Mouse (Mus musculus) liver, embryonic 15.5 days (tissue): ENCODE results near the gene Tmem88b. TPM values are rescaled to one million over a fixed set of nuclear protein-coding genes. Genes with fewer than 3 reads are reported as not detected.
A peak's percentile ranks its signal among the peaks of the same experiment; 100 is the strongest.

Experiments used
- ATAC-seq: fragments of 200-750 bp; cut with Nextera tagmentation; 2 replicates; pipeline ENCODE4 v1.8.0; 2017; ENCODE audit warnings: moderate number of reproducible peaks, mild to moderate bottlenecking, moderate library complexity; ENCODE audit not compliant: insufficient read depth
- H3K27ac ChIP-seq: fragments of 300-500 bp; sonication (generic); replicated peaks from 2 replicates; pipeline ENCODE4 v1.5.1; 2015; ENCODE audit warnings: mild to moderate bottlenecking, inconsistent platforms
- H3K27me3 ChIP-seq: fragments of 300-500 bp; sonication (generic); 2 replicates; pipeline ENCODE4 v1.6.1; 2015; ENCODE audit warnings: mild to moderate bottlenecking, inconsistent platforms
- H3K36me3 ChIP-seq: fragments of 300-500 bp; sonication (generic); replicated peaks from 2 replicates; pipeline ENCODE4 v1.6.1; 2015; ENCODE audit warnings: moderate library complexity, mild to moderate bottlenecking, inconsistent platforms
- H3K4me1 ChIP-seq: fragments of 300-500 bp; sonication (generic); replicated peaks from 2 replicates; pipeline ENCODE4 v1.6.1; 2015; ENCODE audit warnings: inconsistent platforms
- H3K4me2 ChIP-seq: fragments of 300-500 bp; sonication (generic); 2 replicates; pipeline ENCODE4 v1.6.1; 2015; ENCODE audit warnings: moderate library complexity, mild to moderate bottlenecking, inconsistent platforms
- H3K4me3 ChIP-seq: fragments of 300-500 bp; sonication (generic); replicated peaks from 2 replicates; pipeline ENCODE4 v1.5.1; 2015; ENCODE audit warnings: mild to moderate bottlenecking, inconsistent platforms
- H3K9ac ChIP-seq: fragments of 300-500 bp; sonication (generic); 2 replicates; pipeline ENCODE4 v1.6.1; 2015; ENCODE audit warnings: moderate library complexity, mild to moderate bottlenecking, inconsistent platforms
- H3K9me3 ChIP-seq: fragments of 300-500 bp; sonication (generic); replicated peaks from 2 replicates; pipeline ENCODE4 v1.6.1; 2016; ENCODE audit warnings: inconsistent platforms
- WGBS: fragments of 180-500 bp; shearing (Covaris S2); methylation state at CpG from one replicate; pipeline ENCODE4 v1.1.7; 2015; ENCODE audit warnings: mixed read lengths; ENCODE audit not compliant: insufficient replicate concordance; 5-methylcytosine and 5-hydroxymethylcytosine counted together
- polyA plus RNA-seq: library from polyadenylated mRNA; unstranded; fragments of >200 nt; fragmentation: Nextera tagmentation; extraction: Ambion mirVana; gene quantifications from 2 replicates; pipeline ENCODE4 v1.2.1, GENCODE M21; 2015

The Tmem88b gene
- polyA plus RNA-seq = 0.13 and 0.22 TPM in 2 replicates

DNA sequence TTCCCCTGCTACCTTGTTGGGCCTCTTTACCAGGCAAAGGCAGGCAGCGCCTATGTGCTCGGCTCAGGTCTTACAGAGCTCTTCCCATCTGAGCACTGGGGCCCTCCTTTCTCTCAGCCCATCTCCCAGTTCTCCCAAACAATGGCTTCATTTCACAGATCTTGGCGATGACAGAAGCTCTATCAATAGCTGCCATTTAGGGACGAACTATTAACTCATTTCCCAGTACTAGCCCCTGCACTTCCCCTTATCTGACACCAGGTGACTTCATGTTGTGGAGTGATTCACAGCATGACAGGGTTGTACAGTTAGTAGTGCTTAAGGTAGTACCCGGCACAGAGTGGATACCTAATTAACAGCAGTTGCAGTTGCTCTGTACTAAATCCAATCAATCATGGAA, at the start of gene Tmem88b:
Gene Tmem88b (minus strand): TSS at position 56 of the 400 bp plus-strand sequence.
- H3K4me1 ChIP-seq = peaks cover 34% of the 10 kb centered on the region
- peak within 1 kb of the TSS; percentile 90 for H3K4me2 ChIP-seq
- H3K9me3 ChIP-seq = no peaks in the 10 kb centered on the region
- WGBS = 46% methylated on average over 5 of the region's 5 CpGs
- H3K27ac ChIP-seq = no peak within 1 kb of the TSS
- peak within 1 kb of the TSS; percentile 63; the same call in 1 of the 2 replicates for H3K4me3 ChIP-seq
- H3K36me3 ChIP-seq = no peaks in the 10 kb centered on the region
- H3K9ac ChIP-seq = no peak within 1 kb of the TSS
- peaks cover 40% of the 10 kb centered on the region for H3K27me3 ChIP-seq
- ATAC-seq = no peak

DNA sequence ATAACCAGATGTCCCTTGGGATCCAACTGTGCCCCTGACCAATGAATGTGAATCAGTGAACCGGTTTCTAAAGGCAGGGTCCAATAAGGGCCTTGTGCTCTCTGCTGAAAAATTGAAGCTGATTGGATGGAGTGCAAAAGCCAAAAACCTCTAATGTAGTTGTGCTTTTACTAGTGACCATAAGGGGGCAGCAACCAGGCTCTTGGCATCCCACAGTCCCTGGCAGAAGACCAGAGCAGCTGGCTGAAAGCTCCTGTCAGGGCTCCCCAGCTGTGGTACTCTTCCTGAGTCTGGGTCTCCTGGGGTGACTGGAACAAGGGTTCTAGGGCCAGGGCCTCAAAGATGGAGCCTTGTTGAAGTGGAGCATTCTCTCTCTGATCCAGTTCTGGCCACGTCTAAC, 48.2 kb upstream of the Tmem88b start:
- no peaks in the 10 kb centered on the region for H3K9me3 ChIP-seq
- H3K4me2 ChIP-seq = no peak overlapping the region
- 41% methylated on average over 2 of the region's 2 CpGs for WGBS
- no peak for ATAC-seq
- peaks cover 40% of the 10 kb centered on the region for H3K4me1 ChIP-seq
- H3K9ac ChIP-seq = 0 out of 2 replicates have a peak overlapping the region, but pooled peaks have one; percentile 6
- H3K27me3 ChIP-seq = no peaks in the 10 kb centered on the region
- no peak overlapping the region; the same call in 1 of the 2 replicates for H3K4me3 ChIP-seq
- peaks cover 11% of the 10 kb centered on the region for H3K36me3 ChIP-seq
- no peak overlapping the region for H3K27ac ChIP-seq

DNA sequence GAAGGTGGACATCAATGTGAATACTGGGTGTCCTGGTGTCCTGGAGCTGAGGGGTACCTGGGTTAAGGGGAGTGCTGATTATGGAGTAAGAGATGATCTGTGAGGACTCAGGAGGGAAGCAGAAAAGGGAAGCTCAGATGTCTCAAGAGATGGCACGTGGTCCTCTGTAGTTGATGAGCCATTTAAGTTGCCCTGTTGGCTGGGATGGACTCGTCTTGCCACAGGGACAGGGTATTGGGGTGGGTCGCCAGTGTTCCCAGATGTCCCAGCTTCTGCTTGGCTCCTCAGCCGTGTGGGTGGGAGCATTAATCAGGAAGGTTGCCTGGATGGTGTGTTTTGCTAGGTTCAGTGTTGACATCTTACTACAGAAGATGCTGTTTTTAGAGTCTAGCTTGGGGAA, 47.6 kb upstream of the Tmem88b start:
- Histone ChIP-seq H3K36me3 (peaks cover 15% of the 10 kb centered on the region), H3K4me1 (peaks cover 40% of the 10 kb centered on the region), H3K27ac (no peak overlapping the region; the same call in 1 of the 2 replicates), H3K4me3 (0 out of 2 replicates have a peak overlapping the region, but pooled peaks have one; percentile 93), H3K27me3 (no peaks in the 10 kb centered on the region), H3K4me2 (peak overlapping the region; percentile 90), H3K9ac (0 out of 2 replicates have a peak overlapping the region, but pooled peaks have one; percentile 6), H3K9me3 (no peaks in the 10 kb centered on the region)
- 68% methylated on average over 4 of the region's 4 CpGs for WGBS
- ATAC-seq = no peak

DNA sequence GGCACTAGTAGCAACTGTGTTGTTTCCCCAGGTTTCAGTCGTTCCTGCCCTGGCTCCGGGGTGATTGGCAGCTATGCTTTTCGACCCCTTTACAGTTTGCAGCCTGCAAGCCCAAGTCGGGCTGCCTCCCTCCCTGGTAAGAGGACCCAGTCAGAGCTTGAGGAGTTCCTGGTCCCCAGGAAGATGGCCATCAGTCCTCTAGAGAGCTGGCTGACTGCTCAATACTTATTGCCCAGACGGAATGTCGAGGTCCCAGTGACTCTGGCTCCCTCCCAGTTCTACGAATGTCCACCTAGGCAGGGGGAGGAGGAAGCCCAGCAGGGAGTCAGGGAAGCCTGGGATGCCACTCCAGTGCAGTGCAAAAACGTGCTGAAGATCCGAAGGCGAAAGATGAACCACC, 46.6 kb upstream of the Tmem88b start:
- peak overlapping the region; percentile 90 for H3K4me2 ChIP-seq
- H3K27ac ChIP-seq = peak overlapping the region; percentile 93
- H3K9me3 ChIP-seq = no peaks in the 10 kb centered on the region
- H3K36me3 ChIP-seq = peaks cover 24% of the 10 kb centered on the region
- peak overlapping the region; percentile 89 for H3K9ac ChIP-seq
- no peaks in the 10 kb centered on the region for H3K27me3 ChIP-seq
- 44% methylated on average over 10 of the region's 10 CpGs for WGBS
- H3K4me3 ChIP-seq = peak overlapping the region; percentile 93
- H3K4me1 ChIP-seq = peaks cover 34% of the 10 kb centered on the region
- no peak for ATAC-seq

DNA sequence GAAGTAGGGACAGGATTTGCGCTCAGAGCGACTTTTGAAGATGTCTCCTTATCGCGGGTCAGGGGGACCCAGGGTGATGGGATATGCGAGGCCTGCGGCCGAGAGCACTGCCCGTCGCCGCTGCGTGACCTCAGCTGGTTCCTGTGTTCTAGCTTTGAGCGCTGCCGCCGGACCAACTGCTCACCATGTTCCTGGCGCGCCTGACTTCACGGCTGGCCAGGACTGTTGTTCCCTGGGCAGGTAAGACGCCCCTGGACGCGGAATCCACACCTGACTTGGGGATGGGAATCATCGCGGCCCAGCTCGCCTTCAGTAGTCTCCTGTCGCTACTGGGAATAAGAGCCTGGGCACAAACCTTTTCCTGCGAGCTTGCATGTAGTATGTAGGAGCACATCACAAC, 46.2 kb upstream of the Tmem88b start:
- H3K27me3 ChIP-seq = no peaks in the 10 kb centered on the region
- H3K27ac ChIP-seq = peak overlapping the region; percentile 93
- H3K9me3 ChIP-seq = no peaks in the 10 kb centered on the region
- peak overlapping the region; percentile 90 for H3K4me2 ChIP-seq
- WGBS = under 1% methylated on average over 25 of the region's 25 CpGs
- peak overlapping the region; percentile 89 for H3K9ac ChIP-seq
- peak; percentile 19 for ATAC-seq
- peaks cover 33% of the 10 kb centered on the region for H3K4me1 ChIP-seq
- peak overlapping the region; percentile 93 for H3K4me3 ChIP-seq
- H3K36me3 ChIP-seq = peaks cover 29% of the 10 kb centered on the region

DNA sequence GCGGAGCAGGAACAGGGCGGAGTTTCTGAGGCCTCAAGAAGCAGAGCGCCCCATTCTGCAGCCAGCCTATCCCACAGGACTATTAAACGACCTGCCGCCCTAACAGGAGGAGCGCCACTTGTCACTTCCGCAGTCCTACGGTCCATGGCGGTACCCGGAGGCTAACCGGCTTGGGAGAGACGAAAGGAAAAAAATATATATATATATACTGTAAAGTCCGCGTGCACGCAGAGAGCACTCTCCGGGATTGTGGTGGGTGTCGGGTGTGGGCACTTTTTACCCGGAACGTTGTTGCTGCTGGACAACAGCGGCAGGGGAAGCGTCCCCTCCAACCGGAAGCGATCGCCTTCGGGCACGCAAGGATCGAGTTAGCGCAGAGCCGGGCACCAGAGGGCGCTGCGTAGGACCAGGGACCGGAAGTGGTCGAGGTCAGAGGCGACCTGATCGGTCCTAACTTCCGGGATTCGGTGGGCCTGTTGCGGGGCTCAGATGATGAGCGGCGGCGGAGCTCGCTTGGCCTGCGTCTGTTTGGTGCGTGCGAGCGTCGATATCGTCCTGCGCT, 45.6 kb upstream of the Tmem88b start, which contains the start of gene Aurkaip1:
Gene Aurkaip1 (plus strand): TSS at position 68 of the 562 bp plus-strand sequence.
- peaks cover 33% of the 10 kb centered on the region for H3K4me1 ChIP-seq
- H3K9ac ChIP-seq = peak within 1 kb of the TSS; percentile 89
- H3K27ac ChIP-seq = peak within 1 kb of the TSS; percentile 93
- no peaks in the 10 kb centered on the region for H3K27me3 ChIP-seq
- peaks cover 34% of the 10 kb centered on the region for H3K36me3 ChIP-seq
- H3K4me3 ChIP-seq = peak within 1 kb of the TSS; percentile 93
- no peaks in the 10 kb centered on the region for H3K9me3 ChIP-seq
- H3K4me2 ChIP-seq = peak within 1 kb of the TSS; percentile 90
- peak; percentile 97 for ATAC-seq
- under 1% methylated on average over 49 of the region's 49 CpGs for WGBS

DNA sequence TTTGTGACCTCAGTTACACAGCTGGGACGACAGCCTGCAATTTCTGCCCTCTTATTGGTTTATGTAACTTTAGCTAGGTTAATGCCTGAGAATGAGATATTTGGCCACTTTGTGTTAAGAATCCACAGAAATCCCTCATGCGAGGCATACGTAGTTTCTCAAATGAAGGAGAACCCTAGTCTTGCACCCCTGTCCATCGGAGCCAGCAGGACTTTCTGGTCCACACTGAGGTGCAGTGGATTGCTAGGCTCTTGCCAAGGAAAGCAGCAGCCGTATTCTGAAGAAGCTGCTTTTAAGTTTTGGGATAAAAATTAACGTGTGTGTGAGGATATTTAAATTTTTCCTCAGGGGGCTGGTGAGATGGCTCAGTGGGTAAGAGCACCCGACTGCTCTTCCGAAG, 44.9 kb upstream of the Tmem88b start:
- H3K36me3 ChIP-seq = peaks cover 38% of the 10 kb centered on the region
- H3K27ac ChIP-seq = peak overlapping the region; percentile 93

DNA sequence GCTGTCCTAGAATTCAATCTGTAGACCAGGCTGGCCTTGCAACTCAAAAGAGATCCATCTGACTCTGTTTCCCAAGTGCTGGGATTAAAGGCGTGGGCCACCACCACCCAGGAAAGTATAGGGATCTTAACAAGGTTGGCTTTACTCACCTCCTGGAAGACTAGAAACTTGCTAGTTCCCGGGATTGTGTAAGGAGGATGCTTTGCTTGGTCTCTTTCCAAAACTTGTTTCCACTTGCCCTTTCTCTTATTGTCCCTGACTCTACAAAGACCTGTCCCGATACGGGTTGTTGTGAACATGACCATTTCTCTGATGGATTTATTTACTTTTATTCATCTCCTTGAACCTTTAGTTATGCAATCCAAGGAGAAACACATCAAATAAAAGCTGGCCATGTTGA, 44.2 kb upstream of the Tmem88b start:
- WGBS = 87% methylated on average over 4 of the region's 4 CpGs
- H3K4me3 ChIP-seq = no peak overlapping the region
- H3K27me3 ChIP-seq = no peaks in the 10 kb centered on the region
- no peak for ATAC-seq
- peaks cover 45% of the 10 kb centered on the region for H3K36me3 ChIP-seq
- H3K9ac ChIP-seq = no peak overlapping the region
- no peak overlapping the region for H3K4me2 ChIP-seq
- no peak overlapping the region for H3K27ac ChIP-seq
- peaks cover 33% of the 10 kb centered on the region for H3K4me1 ChIP-seq
- no peaks in the 10 kb centered on the region for H3K9me3 ChIP-seq

More for the DNA sequence above, 44.9 kb upstream of the Tmem88b start:
- peak overlapping the region; percentile 89; the same call in 1 of the 2 replicates for H3K9ac ChIP-seq
- H3K27me3 ChIP-seq = no peaks in the 10 kb centered on the region
- no peaks in the 10 kb centered on the region for H3K9me3 ChIP-seq
- peaks cover 33% of the 10 kb centered on the region for H3K4me1 ChIP-seq
- peak overlapping the region; percentile 90 for H3K4me2 ChIP-seq
- peak overlapping the region; percentile 93 for H3K4me3 ChIP-seq
- WGBS = 49% methylated on average over 8 of the region's 8 CpGs
- ATAC-seq = no peak

DNA sequence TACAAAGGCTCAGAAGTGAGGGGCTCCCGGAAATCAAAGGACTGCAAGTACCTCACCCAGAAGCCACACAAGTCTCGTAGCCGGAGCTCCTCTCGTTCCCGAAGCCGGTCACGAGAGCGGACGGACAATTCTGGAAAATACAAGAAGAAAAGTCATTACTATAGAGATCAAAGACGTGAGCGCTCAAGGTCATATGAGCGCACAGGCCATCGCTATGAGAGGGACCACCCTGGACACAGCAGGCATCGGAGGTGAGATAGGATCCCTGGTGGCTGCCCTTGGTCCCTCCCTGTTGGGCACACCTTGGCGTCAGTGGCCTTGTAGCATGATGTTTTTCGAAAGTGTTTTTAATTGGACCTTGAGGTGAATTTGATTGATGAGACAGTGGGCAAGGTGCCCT, 37.8 kb upstream of the Tmem88b start:
- WGBS = 94% methylated on average over 16 of the region's 16 CpGs
- no peaks in the 10 kb centered on the region for H3K4me1 ChIP-seq
- ATAC-seq = no peak

DNA sequence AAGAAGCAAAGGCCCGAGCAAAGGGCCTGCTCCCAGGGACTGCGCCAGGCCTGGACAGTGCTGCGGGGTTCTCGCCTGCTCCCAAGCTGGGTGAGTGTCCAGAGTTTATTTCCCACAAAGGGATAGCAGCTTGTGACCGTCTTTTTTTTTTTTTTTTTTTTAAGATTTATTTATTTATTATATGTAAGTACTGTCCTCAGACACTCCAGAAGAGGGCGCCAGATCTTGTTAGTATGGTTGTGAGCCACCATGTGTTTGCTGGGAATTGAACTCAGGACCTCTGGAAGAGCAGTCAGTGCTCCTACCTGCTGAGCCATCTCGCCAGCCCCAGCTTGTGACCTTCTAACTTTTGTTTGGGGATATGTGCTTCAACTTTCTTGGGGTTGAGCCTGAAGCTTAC, 35.4 kb upstream of the Tmem88b start:
- Histone ChIP-seq H3K27ac (no peak overlapping the region), H3K4me3 (no peak overlapping the region), H3K9ac (no peak overlapping the region), H3K4me1 (no peaks in the 10 kb centered on the region; the same call in 1 of the 2 replicates), H3K4me2 (no peak overlapping the region), H3K9me3 (no peaks in the 10 kb centered on the region), H3K36me3 (peaks cover 96% of the 10 kb centered on the region), H3K27me3 (no peaks in the 10 kb centered on the region)
- ATAC-seq = no peak
- WGBS = 77% methylated on average over 7 of the region's 7 CpGs

More for the DNA sequence above, 37.8 kb upstream of the Tmem88b start:
- Histone ChIP-seq H3K9ac (no peak overlapping the region), H3K9me3 (no peaks in the 10 kb centered on the region), H3K27me3 (no peaks in the 10 kb centered on the region), H3K36me3 (peaks cover 95% of the 10 kb centered on the region), H3K4me2 (no peak overlapping the region), H3K4me3 (no peak overlapping the region), H3K27ac (no peak overlapping the region)

DNA sequence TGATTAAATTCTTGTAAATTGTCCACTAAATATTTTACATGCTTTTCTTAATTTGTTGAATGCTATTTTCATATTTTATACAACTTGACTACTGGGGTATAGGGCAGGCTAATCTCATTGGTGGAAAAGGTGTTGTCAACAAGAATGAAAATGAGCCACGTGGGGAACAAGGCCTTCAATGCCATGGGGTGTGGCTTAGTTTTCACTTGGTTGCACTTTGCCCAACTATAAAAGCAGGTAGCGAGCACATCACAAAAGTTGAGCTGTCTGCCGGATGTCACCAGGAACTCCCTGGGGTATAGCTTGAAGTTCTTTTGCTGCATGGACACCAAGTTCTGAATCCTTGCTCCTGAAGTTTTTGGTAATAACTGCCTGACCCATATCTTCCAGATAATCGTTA, 31.9 kb upstream of the Tmem88b start:
- ATAC-seq = no peak
- Histone ChIP-seq H3K4me2 (no peak overlapping the region), H3K4me1 (peaks cover 25% of the 10 kb centered on the region), H3K27ac (no peak overlapping the region), H3K9me3 (no peaks in the 10 kb centered on the region), H3K9ac (no peak overlapping the region), H3K4me3 (no peak overlapping the region), H3K27me3 (no peaks in the 10 kb centered on the region), H3K36me3 (peaks cover 91% of the 10 kb centered on the region)
- WGBS = 81% methylated on average over 4 of the region's 4 CpGs
